Mouse (Mus musculus): Measurements from ENCODE around the gene Spag5. TPM values are rescaled to one million over a fixed set of nuclear protein-coding genes. Genes with fewer than 3 reads are reported as not detected.
"Not testable (repeated sequence)": the region's sequence is repeated elsewhere in the genome, so short reads cannot be mapped to it uniquely, and the experiment has no call there.

Gene Spag5
- polyA plus RNA-seq, 1 experiment, result 10.2 TPM

GRCm38 (mm10) chr11:78271986-78272385 lies 29.3 kb upstream of the Spag5 start:
- WGBS, result 94% methylated on average over 13 of the region's 13 CpGs
- H3K27ac ChIP-seq (ENCODE audit: insufficient read depth, low read length), result no peak overlapping the region
- no peaks in the 10 kb centered on the region for H3K27me3 ChIP-seq (ENCODE audit: control insufficient read depth, insufficient read depth, low read length)
- DNase-seq (ENCODE audit: low read depth in 1 of 2, low spot score in 2 of 2), result no peak
- H3K36me3 ChIP-seq (ENCODE audit: control insufficient read depth, insufficient read depth, low read length), result peaks cover 62% of the 10 kb centered on the region
- H3K4me3 ChIP-seq (ENCODE audit: extremely low read depth, insufficient read depth, insufficient read length), result no peak overlapping the region
- no peaks in the 10 kb centered on the region for H3K4me1 ChIP-seq (ENCODE audit: control insufficient read depth, insufficient read depth, insufficient read length)
- no peak for TF ChIP-seq CTCF (IDR thresholded peaks at IDR 0.05; ENCODE audit: extremely low read depth, insufficient read depth, insufficient read length, insufficient replicate concordance)
- TF ChIP-seq POLR2A (IDR thresholded peaks at IDR 0.05; ENCODE audit: low read depth, low read length), result no peak

- DNase-seq (ENCODE audit: low read depth in 1 of 2, low spot score in 2 of 2), result no peak
- TF ChIP-seq CTCF (IDR thresholded peaks at IDR 0.05; ENCODE audit: extremely low read depth, insufficient read depth, insufficient read length, insufficient replicate concordance) (no peak), POLR2A (IDR thresholded peaks at IDR 0.05; ENCODE audit: low read depth, low read length) (no peak)
- H3K36me3 ChIP-seq (ENCODE audit: control insufficient read depth, insufficient read depth, low read length), result peaks cover 60% of the 10 kb centered on the region
- 94% methylated on average over 1 of the region's 1 CpGs for WGBS
- no peaks in the 10 kb centered on the region for H3K27me3 ChIP-seq (ENCODE audit: control insufficient read depth, insufficient read depth, low read length)
- no peak overlapping the region for H3K4me3 ChIP-seq (ENCODE audit: extremely low read depth, insufficient read depth, insufficient read length)
- no peaks in the 10 kb centered on the region; the same call in 1 of the 2 replicates for H3K4me1 ChIP-seq (ENCODE audit: control insufficient read depth, insufficient read depth, insufficient read length)
- H3K27ac ChIP-seq (ENCODE audit: insufficient read depth, low read length), result no peak overlapping the region
Observed at GRCm38 (mm10) chr11:78275596-78275995, 25.7 kb upstream of the Spag5 start.

DNA sequence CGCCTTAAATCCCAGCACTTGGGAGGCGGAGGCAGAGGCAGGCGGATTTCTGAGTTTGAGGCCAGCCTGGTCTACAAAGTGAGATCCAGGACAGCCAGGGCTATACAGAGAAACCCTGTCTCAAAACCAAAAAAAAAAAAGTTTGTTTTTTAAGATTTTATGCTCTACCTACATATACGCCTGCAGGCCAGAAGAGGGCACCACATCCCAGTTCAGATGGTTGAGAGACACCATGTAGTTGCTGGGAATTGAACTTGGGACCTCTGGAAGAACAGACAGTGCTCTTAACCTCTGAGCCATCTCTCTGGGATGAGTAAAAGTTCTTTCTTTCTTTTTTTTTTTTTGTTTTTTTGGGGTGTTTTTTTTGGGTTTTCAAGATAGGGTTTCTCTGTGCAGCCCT lies 25.2 kb upstream of the Spag5 start:
- H3K4me1 ChIP-seq (ENCODE audit: control insufficient read depth, insufficient read depth, insufficient read length); H3K27ac ChIP-seq (ENCODE audit: insufficient read depth, low read length); H3K4me3 ChIP-seq (ENCODE audit: extremely low read depth, insufficient read depth, insufficient read length); H3K27me3 ChIP-seq (ENCODE audit: control insufficient read depth, insufficient read depth, low read length); DNase-seq (ENCODE audit: low read depth in 1 of 2, low spot score in 2 of 2): not testable (repeated sequence)
- 94% methylated on average over 4 of the region's 4 CpGs for WGBS
- H3K36me3 ChIP-seq (ENCODE audit: control insufficient read depth, insufficient read depth, low read length), result peaks cover 63% of the 10 kb centered on the region

- Histone ChIP-seq H3K4me3 (ENCODE audit: extremely low read depth, insufficient read depth, insufficient read length) (no peak overlapping the region), H3K27ac (ENCODE audit: insufficient read depth, low read length) (no peak overlapping the region), H3K36me3 (ENCODE audit: control insufficient read depth, insufficient read depth, low read length) (peaks cover 57% of the 10 kb centered on the region), H3K4me1 (ENCODE audit: control insufficient read depth, insufficient read depth, insufficient read length) (no peaks in the 10 kb centered on the region; the same call in 1 of the 2 replicates), H3K27me3 (ENCODE audit: control insufficient read depth, insufficient read depth, low read length) (no peaks in the 10 kb centered on the region)
- DNase-seq (ENCODE audit: low read depth in 1 of 2, low spot score in 2 of 2), result no peak
- 87% methylated on average over 7 of the region's 7 CpGs for WGBS
- TF ChIP-seq POLR2A (IDR thresholded peaks at IDR 0.05; ENCODE audit: low read depth, low read length), result no peak
- TF ChIP-seq CTCF (IDR thresholded peaks at IDR 0.05; ENCODE audit: extremely low read depth, insufficient read depth, insufficient read length, insufficient replicate concordance), result no peak
Observed at GRCm38 (mm10) chr11:78278853-78279252, 22.5 kb upstream of the Spag5 start.

DNA sequence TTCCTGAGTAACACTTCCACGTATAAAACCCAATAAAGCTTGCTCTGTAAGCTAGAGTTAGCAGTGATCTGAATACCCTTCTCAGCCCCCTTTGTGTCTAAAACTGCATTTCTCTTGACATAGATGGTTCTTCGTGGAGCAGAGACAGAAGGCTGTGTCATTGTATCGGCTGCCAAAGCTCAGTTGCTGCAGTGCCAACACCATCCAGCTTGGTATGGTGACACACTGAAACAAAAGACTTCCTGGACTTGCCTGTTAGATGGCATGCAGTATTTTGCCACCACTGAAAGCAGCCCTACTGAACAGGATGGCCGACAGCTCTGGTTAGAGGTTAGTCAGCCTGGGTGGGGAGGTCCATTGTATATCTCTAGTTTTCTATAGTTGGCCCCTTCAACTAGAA lies 21.7 kb upstream of the Spag5 start:
- no peak for TF ChIP-seq POLR2A (IDR thresholded peaks at IDR 0.05; ENCODE audit: low read depth, low read length)
- no peak for TF ChIP-seq CTCF (IDR thresholded peaks at IDR 0.05; ENCODE audit: extremely low read depth, insufficient read depth, insufficient read length, insufficient replicate concordance)

DNA sequence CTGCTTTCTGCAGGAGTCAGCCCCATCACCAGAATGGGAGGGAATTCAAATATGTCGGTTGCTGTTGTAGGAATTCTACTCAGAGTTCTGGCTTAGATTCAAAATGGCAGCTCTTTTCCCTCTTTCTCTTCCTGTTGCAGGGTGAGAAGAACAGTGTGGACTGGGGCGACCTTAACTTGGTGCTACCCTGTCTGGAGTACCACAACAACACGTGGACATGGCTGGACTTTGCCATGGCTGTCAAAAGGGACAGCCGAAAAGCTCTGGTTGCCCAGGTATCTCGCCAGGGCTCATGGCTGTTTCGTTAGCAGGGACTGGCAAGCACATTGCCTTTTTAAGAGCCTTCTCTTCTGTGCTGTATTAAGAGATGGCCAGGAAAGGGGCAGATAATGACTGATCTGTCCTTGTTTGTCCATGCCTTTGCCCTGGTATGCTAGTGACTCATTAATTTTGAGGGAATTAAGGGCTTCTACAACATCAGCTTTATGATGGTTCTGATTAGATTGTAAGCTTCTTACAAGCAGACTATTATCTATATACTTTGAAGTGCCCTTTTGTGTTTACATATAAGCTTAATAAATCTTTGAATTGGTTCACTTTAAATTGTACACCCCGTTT lies 12.1 kb upstream of the Spag5 start:
- no peak overlapping the region for H3K4me3 ChIP-seq (ENCODE audit: extremely low read depth, insufficient read depth, insufficient read length)
- DNase-seq (ENCODE audit: low read depth in 1 of 2, low spot score in 2 of 2), result no peak
- no peak overlapping the region for H3K27ac ChIP-seq (ENCODE audit: insufficient read depth, low read length)
- H3K36me3 ChIP-seq (ENCODE audit: control insufficient read depth, insufficient read depth, low read length), result peaks cover 51% of the 10 kb centered on the region
- H3K27me3 ChIP-seq (ENCODE audit: control insufficient read depth, insufficient read depth, low read length), result no peaks in the 10 kb centered on the region
- WGBS, result 94% methylated on average over 7 of the region's 7 CpGs
- no peak for TF ChIP-seq POLR2A (IDR thresholded peaks at IDR 0.05; ENCODE audit: low read depth, low read length)
- TF ChIP-seq CTCF (IDR thresholded peaks at IDR 0.05; ENCODE audit: extremely low read depth, insufficient read depth, insufficient read length, insufficient replicate concordance), result no peak
- no peaks in the 10 kb centered on the region for H3K4me1 ChIP-seq (ENCODE audit: control insufficient read depth, insufficient read depth, insufficient read length)

More for the DNA sequence above, 21.7 kb upstream of the Spag5 start:
- H3K36me3 ChIP-seq (ENCODE audit: control insufficient read depth, insufficient read depth, low read length), result peaks cover 58% of the 10 kb centered on the region
- H3K4me3 ChIP-seq (ENCODE audit: extremely low read depth, insufficient read depth, insufficient read length), result no peak overlapping the region
- no peak overlapping the region for H3K27ac ChIP-seq (ENCODE audit: insufficient read depth, low read length)
- 96% methylated on average over 4 of the region's 4 CpGs for WGBS
- H3K4me1 ChIP-seq (ENCODE audit: control insufficient read depth, insufficient read depth, insufficient read length), result no peaks in the 10 kb centered on the region; the same call in 1 of the 2 replicates
- DNase-seq (ENCODE audit: low read depth in 1 of 2, low spot score in 2 of 2), result no peak
- H3K27me3 ChIP-seq (ENCODE audit: control insufficient read depth, insufficient read depth, low read length), result no peaks in the 10 kb centered on the region

- 96% methylated on average over 4 of the region's 4 CpGs for WGBS
- no peak for DNase-seq (ENCODE audit: low read depth in 1 of 2, low spot score in 2 of 2)
- no peak for TF ChIP-seq POLR2A (IDR thresholded peaks at IDR 0.05; ENCODE audit: low read depth, low read length)
- no peak for TF ChIP-seq CTCF (IDR thresholded peaks at IDR 0.05; ENCODE audit: extremely low read depth, insufficient read depth, insufficient read length, insufficient replicate concordance)
- Histone ChIP-seq H3K4me1 (ENCODE audit: control insufficient read depth, insufficient read depth, insufficient read length) (no peaks in the 10 kb centered on the region), H3K27me3 (ENCODE audit: control insufficient read depth, insufficient read depth, low read length) (no peaks in the 10 kb centered on the region), H3K27ac (ENCODE audit: insufficient read depth, low read length) (no peak within 1 kb of the TSS), H3K4me3 (ENCODE audit: extremely low read depth, insufficient read depth, insufficient read length) (no peak within 1 kb of the TSS), H3K36me3 (ENCODE audit: control insufficient read depth, insufficient read depth, low read length) (peaks cover 40% of the 10 kb centered on the region)
Observed at GRCm38 (mm10) chr11:78290654-78291053, 10.7 kb upstream of the Spag5 start, which contains the start of gene BC030499. TSS of gene BC030499 (plus strand) at chr11:78290841.

Measured in spleen, adult 2 months (tissue).